Mouse (Mus musculus): Measurements from ENCODE around the gene Fgf5.

DNA sequence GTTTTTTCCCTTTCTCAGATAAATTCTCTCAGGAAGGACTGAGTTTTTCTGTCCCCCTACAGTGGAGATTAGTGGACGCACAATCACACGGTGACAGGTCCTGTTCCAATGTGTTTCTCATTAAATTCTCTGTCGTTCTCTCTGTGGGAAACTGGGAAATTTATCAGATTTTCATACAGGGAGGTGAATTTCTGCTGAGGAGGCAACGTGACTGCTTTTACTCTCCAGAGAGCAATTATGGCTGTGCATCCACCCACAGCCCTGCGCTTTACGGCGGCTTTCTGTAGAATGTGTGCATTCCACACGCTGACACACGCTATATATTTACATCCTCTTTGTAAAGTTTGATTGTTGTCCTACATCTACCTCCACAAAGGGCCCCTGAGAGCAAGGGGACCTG is 28.0 kb downstream of the Fgf5 start:
- TF ChIP-seq CTCF (IDR thresholded peaks at IDR 0.05; ENCODE audit: low read depth, low read length) (no peak), GATA1 (IDR thresholded peaks at IDR 0.05; ENCODE audit: borderline replicate concordance, low read length) (no peak), GATA2 (IDR thresholded peaks at IDR 0.05; ENCODE audit: borderline replicate concordance, low read depth, low read length) (no peak), TAL1 (conservative IDR thresholded peaks at IDR 0.05; ENCODE audit: low read depth, low read length) (no peak), POLR2AphosphoS5 (IDR thresholded peaks at IDR 0.05; ENCODE audit: insufficient replicate concordance, low read depth, low read length) (no peak)

Measured in G1E (cell line).